Comparison of ENCODE assay signal across 23 mouse cellular contexts in the genomic region with DNA sequence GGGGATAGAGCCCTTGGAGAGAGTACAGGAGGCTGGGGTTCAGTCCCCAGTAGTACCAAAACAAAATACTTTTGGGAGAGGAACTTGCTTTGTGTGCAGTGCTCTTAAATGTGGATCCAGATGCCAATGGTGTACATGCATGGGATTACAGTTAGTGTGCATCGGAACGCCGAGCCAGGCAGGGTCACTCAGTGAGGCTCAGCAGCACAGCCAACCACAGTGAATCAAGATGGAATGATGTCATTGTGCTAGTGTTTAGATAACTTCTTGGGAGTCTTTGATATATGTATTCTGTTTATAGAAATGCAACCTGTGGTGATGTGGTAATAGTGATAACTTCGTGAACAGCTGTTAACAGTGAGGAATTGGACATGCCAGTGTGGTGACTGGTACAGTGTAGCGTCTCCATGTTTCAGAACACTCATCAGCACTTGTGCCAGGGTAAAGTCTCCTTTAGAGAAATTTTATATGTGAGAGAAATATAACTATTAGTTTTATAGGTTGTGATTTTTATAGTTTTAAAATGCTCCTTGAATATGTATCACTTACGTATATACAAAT. TPM values are rescaled to one million over a fixed set of nuclear protein-coding genes. Genes with fewer than 3 reads are reported as not detected.
DNase-seq lines count a peak whose midpoint lies in the region; ATAC-seq and TF ChIP-seq lines count a peak whose summit lies in the region.
"Had no signal": no experiment of that assay in that cellular context is flagged by ENCODE, and none has a peak within 500 bp of the region (broad histone marks: within the 10 kb centered on the region; RNA-seq: fewer than 3 reads in every experiment).

No protein-coding gene starts in this region.

- 60% methylated on average over 6 of the region's 6 CpGs for WGBS in heart, embryonic 12.5 days
- WGBS in heart, adult 2 months: 72% methylated on average over 6 of the region's 6 CpGs
- 77% methylated on average over 6 of the region's 6 CpGs for WGBS in intestine, embryonic 16.5 days
- 72% methylated on average over 6 of the region's 6 CpGs for whole genome bisulfite sequencing in liver, postnatal 0 days (ENCODE audit: insufficient replicate concordance)
- WGBS in kidney, embryonic 15.5 days: 88% methylated on average over 6 of the region's 6 CpGs

- H3K27me3 ChIP-seq in heart, embryonic 12.5 days (replicated peaks): no peaks in the 10 kb centered on the region
- H3K27me3 ChIP-seq in heart, adult 2 months (ENCODE audit: control insufficient read depth, insufficient read depth, low read length): no peaks in the 10 kb centered on the region
- no peaks in the 10 kb centered on the region for H3K27me3 ChIP-seq in C2C12 (ENCODE audit: control insufficient read depth, insufficient read depth, insufficient read length)
- no peaks in the 10 kb centered on the region for H3K27me3 ChIP-seq in intestine, embryonic 16.5 days (replicated peaks; ENCODE audit: control insufficient read depth, insufficient read depth, low read length)
- H3K27me3 ChIP-seq in liver, postnatal 0 days (ENCODE audit: insufficient read depth, low read length): no peaks in the 10 kb centered on the region
- no peaks in the 10 kb centered on the region for H3K27me3 ChIP-seq in kidney, embryonic 15.5 days
- H3K27me3 ChIP-seq: embryonic facial prominence, embryonic 12.5 days; limb, embryonic 15.5 days; midbrain, embryonic 13.5 days; neural tube, embryonic 13.5 days had no signal

- TF ChIP-seq EP300 in heart, adult 2 months (IDR thresholded peaks at IDR 0.05; ENCODE audit: insufficient read depth, low read depth, low read length): no peak
- TF ChIP-seq EP300 in liver, postnatal 0 days (IDR thresholded peaks at IDR 0.05; ENCODE audit: low read depth): 0 out of 2 replicates have a peak, but pooled peaks have one; percentile 30

- H3K36me3 ChIP-seq in heart, embryonic 12.5 days: no peaks in the 10 kb centered on the region
- no peaks in the 10 kb centered on the region; the same call in 1 of the 2 replicates for H3K36me3 ChIP-seq in heart, adult 2 months (ENCODE audit: control insufficient read depth, insufficient read depth, low read length)
- H3K36me3 ChIP-seq in C2C12 (ENCODE audit: control insufficient read depth, insufficient read depth): no peaks in the 10 kb centered on the region
- no peaks in the 10 kb centered on the region for H3K36me3 ChIP-seq in intestine, embryonic 16.5 days (ENCODE audit: control insufficient read depth, insufficient read depth, low read length)
- H3K36me3 ChIP-seq in liver, postnatal 0 days (replicated peaks; ENCODE audit: insufficient read depth, low read length): no peaks in the 10 kb centered on the region
- H3K36me3 ChIP-seq in kidney, embryonic 15.5 days: no peaks in the 10 kb centered on the region
- H3K36me3 ChIP-seq: embryonic facial prominence, embryonic 12.5 days; limb, embryonic 15.5 days; midbrain, embryonic 13.5 days; neural tube, embryonic 13.5 days had no signal

- H3K79me3 ChIP-seq in C2C12 (ENCODE audit: low read depth): peaks cover 27% of the 10 kb centered on the region

- peaks cover 37% of the 10 kb centered on the region for H3K4me1 ChIP-seq in heart, embryonic 12.5 days (replicated peaks)
- H3K4me1 ChIP-seq in heart, adult 2 months (ENCODE audit: control insufficient read depth, insufficient read depth, low read length): peaks cover 3% of the 10 kb centered on the region
- 0 out of 2 replicates have a peak, but pooled peaks cover 3% of the 10 kb centered on the region for H3K4me1 ChIP-seq in intestine, embryonic 16.5 days (ENCODE audit: control insufficient read depth, insufficient read depth, low read length)
- H3K4me1 ChIP-seq in liver, postnatal 0 days (ENCODE audit: insufficient read depth): peaks cover 7% of the 10 kb centered on the region
- 0 out of 2 replicates have a peak, but pooled peaks cover 4% of the 10 kb centered on the region for H3K4me1 ChIP-seq in kidney, embryonic 15.5 days

- H3K4me3 ChIP-seq in heart, embryonic 12.5 days: no peak overlapping the region
- no peak overlapping the region for H3K4me3 ChIP-seq in heart, adult 2 months
- no peak overlapping the region for H3K4me3 ChIP-seq in C2C12 (ENCODE audit: insufficient read depth, poor library complexity, severe bottlenecking)
- H3K4me3 ChIP-seq in intestine, embryonic 16.5 days (ENCODE audit: low read length): no peak overlapping the region
- no peak overlapping the region for H3K4me3 ChIP-seq in liver, postnatal 0 days (ENCODE audit: low read depth, low read length)
- no peak overlapping the region for H3K4me3 ChIP-seq in kidney, embryonic 15.5 days (replicated peaks)
- H3K4me3 ChIP-seq: embryonic facial prominence, embryonic 12.5 days; limb, embryonic 15.5 days; midbrain, embryonic 13.5 days; neural tube, embryonic 13.5 days had no signal

- H3ac ChIP-seq in C2C12 (ENCODE audit: control insufficient read depth, insufficient read length, low read depth): no peak overlapping the region

- intact Hi-C loops in heart, adult 2 months (cut with DNase I): no loop called here

- no peak for TF ChIP-seq POLR2A in heart, adult 2 months (IDR thresholded peaks at IDR 0.05; ENCODE audit: insufficient read depth, low read depth, low read length)

- H3K4me2 ChIP-seq in heart, embryonic 12.5 days: peak overlapping the region; percentile 43
- H3K4me2 ChIP-seq in intestine, embryonic 16.5 days (ENCODE audit: low read depth, low read length): peak overlapping the region; percentile 30
- peak overlapping the region; percentile 45; the same call in 1 of the 2 replicates for H3K4me2 ChIP-seq in liver, postnatal 0 days (ENCODE audit: low read depth, low read length)
- no peak overlapping the region for H3K4me2 ChIP-seq in kidney, embryonic 15.5 days
- H3K4me2 ChIP-seq: embryonic facial prominence, embryonic 12.5 days; hindbrain, embryonic 14.5 days; limb, embryonic 15.5 days; midbrain, embryonic 13.5 days; neural tube, embryonic 13.5 days had no signal

- ATAC-seq in heart, embryonic 12.5 days (ENCODE audit: insufficient number of reproducible peaks, low FRiP score): no peak; the same call in 1 of the 2 replicates
- ATAC-seq in intestine, embryonic 16.5 days: peak; percentile 67
- ATAC-seq in liver, postnatal 0 days: no peak
- ATAC-seq in kidney, embryonic 15.5 days (replicated peaks; ENCODE audit: low FRiP score): no peak
- ATAC-seq: forebrain, embryonic 14.5 days; lung, postnatal 0 days; midbrain, embryonic 13.5 days had no signal

- no peaks in the 10 kb centered on the region for H3K9me3 ChIP-seq in heart, embryonic 12.5 days (replicated peaks)
- H3K9me3 ChIP-seq in intestine, embryonic 16.5 days (ENCODE audit: control insufficient read depth, low read length): no peaks in the 10 kb centered on the region
- no peaks in the 10 kb centered on the region for H3K9me3 ChIP-seq in liver, postnatal 0 days (ENCODE audit: low read length)
- H3K9me3 ChIP-seq in kidney, embryonic 15.5 days (replicated peaks): no peaks in the 10 kb centered on the region
- H3K9me3 ChIP-seq: embryonic facial prominence, embryonic 12.5 days; limb, embryonic 15.5 days; midbrain, embryonic 13.5 days; neural tube, embryonic 13.5 days had no signal

- no peak overlapping the region for H3K9ac ChIP-seq in heart, embryonic 12.5 days
- no peak overlapping the region for H3K9ac ChIP-seq in heart, adult 2 months (ENCODE audit: low read depth, low read length)
- no peak overlapping the region for H3K9ac ChIP-seq in intestine, embryonic 16.5 days (ENCODE audit: low read depth, low read length)
- no peak overlapping the region for H3K9ac ChIP-seq in liver, postnatal 0 days (replicated peaks)
- H3K9ac ChIP-seq in kidney, embryonic 15.5 days: no peak overlapping the region
- H3K9ac ChIP-seq: embryonic facial prominence, embryonic 12.5 days; hindbrain, embryonic 14.5 days; limb, embryonic 15.5 days; midbrain, embryonic 13.5 days; neural tube, embryonic 13.5 days had no signal

- H3K79me2 ChIP-seq in heart, adult 2 months (replicated peaks; ENCODE audit: control insufficient read depth, insufficient read depth, low read length): peaks cover 10% of the 10 kb centered on the region
- H3K79me2 ChIP-seq in C2C12 (ENCODE audit: control insufficient read depth, insufficient read depth): peaks cover 84% of the 10 kb centered on the region

- H3K27ac ChIP-seq in heart, embryonic 12.5 days (ENCODE audit: poor library complexity, severe bottlenecking): peak overlapping the region; percentile 58
- H3K27ac ChIP-seq in heart, adult 2 months: no peak overlapping the region
- H3K27ac ChIP-seq in intestine, embryonic 16.5 days (ENCODE audit: low read length): peak overlapping the region; percentile 62
- H3K27ac ChIP-seq in liver, postnatal 0 days (ENCODE audit: low read depth): no peak overlapping the region
- H3K27ac ChIP-seq in kidney, embryonic 15.5 days: no peak overlapping the region
- H3K27ac ChIP-seq: embryonic facial prominence, embryonic 12.5 days; hindbrain, embryonic 14.5 days; kidney, postnatal 0 days; limb, embryonic 15.5 days; midbrain, embryonic 13.5 days; neural tube, embryonic 13.5 days had no signal

- TF ChIP-seq CTCF in heart, adult 2 months (IDR thresholded peaks at IDR 0.05): no peak
- no peak for TF ChIP-seq CTCF in C2C12 (IDR thresholded peaks at IDR 0.05; ENCODE audit: control insufficient read depth, insufficient read depth, insufficient read length)
- TF ChIP-seq CTCF in liver, postnatal 0 days (IDR thresholded peaks at IDR 0.05; ENCODE audit: low read depth): no peak

- DNase-seq in heart, adult 2 months: no peak
- no peak for DNase-seq in liver, postnatal 0 days
- DNase-seq in adrenal gland, postnatal 25 days: no peak
- no peak for DNase-seq in layer of hippocampus, adult 8-10 months (ENCODE audit: low spot score in 2 of 2)
- DNase-seq: cerebellum, adult 9-10 months; gastrocnemius, postnatal 36 days; heart, postnatal 14 days; layer of hippocampus, postnatal 36 days; spleen, adult 18-20 months had no signal

RNA-seq across cellular contexts. Expression of a gene that starts 15.5 kb away (rescaled TPM):
- polyA plus RNA-seq in heart, embryonic 12.5 days (2016; fragmentation: Nextera tagmentation; extraction: Ambion mirVana): 0.23 TPM in 1 of 2 replicates, not detected in the other
- under 1 TPM; 0.48 to 0.70 TPM for total RNA-seq in heart, adult 2 months (2021)
- 0.45 and 1.2 TPM in 2 replicates for polyA plus RNA-seq in heart, adult 2 months (2012; rRNA removed)
- 2.7 TPM for polyA plus RNA-seq in C2C12 (2012; fragmentation: generic; extraction: Trizol)
- not detected in 2 replicates for polyA plus RNA-seq in intestine, embryonic 16.5 days (2015; fragmentation: Nextera tagmentation; extraction: Ambion mirVana)
- 0.24 TPM in 1 of 2 replicates, not detected in the other for polyA plus RNA-seq in liver, postnatal 0 days (2015; fragmentation: Nextera tagmentation; extraction: Ambion mirVana)
- polyA plus RNA-seq in kidney, embryonic 15.5 days (2015; fragmentation: Nextera tagmentation; extraction: Ambion mirVana): 0.38 TPM in 1 of 2 replicates, not detected in the other
- not detected in 2 replicates for total RNA-seq in adrenal gland, postnatal 25 days (2021)
- total RNA-seq in layer of hippocampus, adult 8-10 months (2022): 1 to 10 TPM in 1 of 4 experiments, under 1 TPM in 2, not detected in 1; 0.37 to 1.1 (median 0.67) TPM
- total RNA-seq: left cerebral cortex, postnatal 36 days had no signal
- polyA plus RNA-seq: embryonic facial prominence, embryonic 12.5 days; forebrain, embryonic 14.5 days; intestine, embryonic 14.5 days; kidney, postnatal 0 days; midbrain, embryonic 13.5 days; neural tube, embryonic 13.5 days had no signal

RNA-seq across cellular contexts. Expression of a gene that starts 16.1 kb away (rescaled TPM):
- 11.6 and 11.7 TPM in 2 replicates for polyA plus RNA-seq in heart, embryonic 12.5 days (2016; fragmentation: Nextera tagmentation; extraction: Ambion mirVana)
- total RNA-seq in heart, adult 2 months (2021): 10 to 100 TPM; 28.8 to 31.6 TPM
- polyA plus RNA-seq in heart, adult 2 months (2012; rRNA removed): 10.1 and 18.6 TPM in 2 replicates
- polyA plus RNA-seq in C2C12 (2012; fragmentation: generic; extraction: Trizol): 7.8 TPM
- polyA plus RNA-seq in intestine, embryonic 16.5 days (2015; fragmentation: Nextera tagmentation; extraction: Ambion mirVana): 11.4 and 12.5 TPM in 2 replicates
- 3.8 and 4.1 TPM in 2 replicates for polyA plus RNA-seq in liver, postnatal 0 days (2015; fragmentation: Nextera tagmentation; extraction: Ambion mirVana)
- 8.8 and 9.5 TPM in 2 replicates for polyA plus RNA-seq in kidney, embryonic 15.5 days (2015; fragmentation: Nextera tagmentation; extraction: Ambion mirVana)
- 45.5 and 48.1 TPM in 2 replicates for total RNA-seq in adrenal gland, postnatal 25 days (2021)
- total RNA-seq in layer of hippocampus, adult 8-10 months (2022): 10 to 100 TPM; 70.0 to 85.8 (median 81.0) TPM

RNA-seq across cellular contexts. Expression of a gene that starts 52.1 kb away (rescaled TPM):
- 0.17 and 0.23 TPM in 2 replicates for polyA plus RNA-seq in heart, embryonic 12.5 days (2016; fragmentation: Nextera tagmentation; extraction: Ambion mirVana)
- total RNA-seq in heart, adult 2 months (2021): not detected
- polyA plus RNA-seq in heart, adult 2 months (2012; rRNA removed): 0.12 TPM in 1 of 2 replicates, not detected in the other
- polyA plus RNA-seq in C2C12 (2012; fragmentation: generic; extraction: Trizol): 0.04 TPM
- polyA plus RNA-seq in intestine, embryonic 16.5 days (2015; fragmentation: Nextera tagmentation; extraction: Ambion mirVana): not detected in 2 replicates
- polyA plus RNA-seq in liver, postnatal 0 days (2015; fragmentation: Nextera tagmentation; extraction: Ambion mirVana): 0.15 TPM in 1 of 2 replicates, not detected in the other
- polyA plus RNA-seq in kidney, embryonic 15.5 days (2015; fragmentation: Nextera tagmentation; extraction: Ambion mirVana): 0.14 TPM in 1 of 2 replicates, not detected in the other
- 0.76 TPM in 1 of 2 replicates, not detected in the other for total RNA-seq in adrenal gland, postnatal 25 days (2021)
- under 1 TPM in 2 of 4 experiments, not detected in 2; 0.30 to 0.34 TPM for total RNA-seq in layer of hippocampus, adult 8-10 months (2022)
- polyA plus RNA-seq: forebrain, embryonic 14.5 days; hindbrain, embryonic 14.5 days; intestine, embryonic 14.5 days; kidney, postnatal 0 days; neural tube, embryonic 13.5 days had no signal

RNA-seq across cellular contexts. Expression of a gene that starts 58.6 kb away (rescaled TPM):
- 444 and 446 TPM in 2 replicates for polyA plus RNA-seq in heart, embryonic 12.5 days (2016; fragmentation: Nextera tagmentation; extraction: Ambion mirVana)
- 100 to 1,000 TPM; 441 to 506 TPM for total RNA-seq in heart, adult 2 months (2021)
- 228 and 349 TPM in 2 replicates for polyA plus RNA-seq in heart, adult 2 months (2012; rRNA removed)
- 242 TPM for polyA plus RNA-seq in C2C12 (2012; fragmentation: generic; extraction: Trizol)
- 410 and 422 TPM in 2 replicates for polyA plus RNA-seq in intestine, embryonic 16.5 days (2015; fragmentation: Nextera tagmentation; extraction: Ambion mirVana)
- 128 and 129 TPM in 2 replicates for polyA plus RNA-seq in liver, postnatal 0 days (2015; fragmentation: Nextera tagmentation; extraction: Ambion mirVana)
- 318 and 328 TPM in 2 replicates for polyA plus RNA-seq in kidney, embryonic 15.5 days (2015; fragmentation: Nextera tagmentation; extraction: Ambion mirVana)
- 168 and 205 TPM in 2 replicates for total RNA-seq in adrenal gland, postnatal 25 days (2021)
- total RNA-seq in layer of hippocampus, adult 8-10 months (2022): 100 to 1,000 TPM; 231 to 244 (median 241) TPM

Comparison
In these comparisons a context has a peak if more than half of its experiments do, and no peak if none do; other contexts are left out.
1. H3K27ac ChIP-seq: peak in heart, embryonic 12.5 days (single experiment) and intestine, embryonic 16.5 days (single experiment); none in heart, adult 2 months (single experiment), liver, postnatal 0 days (single experiment) and kidney, embryonic 15.5 days (single experiment).